12 mouse cellular contexts compared by ENCODE assay signal in genomic region chrX:20771666-20772065, GRCm38 (mm10). TPM values are rescaled to one million over a fixed set of nuclear protein-coding genes. Genes with fewer than 3 reads are reported as not detected.
DNase-seq lines count a peak whose midpoint lies in the region; ATAC-seq and TF ChIP-seq lines count a peak whose summit lies in the region.
"Had no signal": no experiment of that assay in that cellular context is flagged by ENCODE, and none has a peak within 500 bp of the region (broad histone marks: within the 10 kb centered on the region; RNA-seq: fewer than 3 reads in every experiment).

No protein-coding gene starts in this region.

- no peak overlapping the region for H3K4me3 ChIP-seq in ES-E14 (ENCODE audit: insufficient read depth in 1 of 2, low read depth in 1 of 2, low read length in 2 of 2, poor library complexity in 1 of 2, severe bottlenecking in 1 of 2)
- no peak overlapping the region for H3K4me3 ChIP-seq in neural tube, embryonic 15.5 days (replicated peaks)
- H3K4me3 ChIP-seq in intestine, postnatal 0 days (ENCODE audit: low read depth, low read length) = no peak overlapping the region
- H3K4me3 ChIP-seq: forebrain, embryonic 15.5 days; left cerebral cortex, adult 2 months; megakaryocyte, embryonic 14.5 days had no signal

- no peak for TF ChIP-seq CTCF in intestine, postnatal 0 days (IDR thresholded peaks at IDR 0.05; ENCODE audit: low read depth)

- 67% methylated on average over 2 of the region's 2 CpGs for WGBS in neural tube, embryonic 15.5 days
- 45% methylated on average over 2 of the region's 2 CpGs for WGBS in intestine, postnatal 0 days

- peak; percentile 2 for DNase-seq in cerebellum, adult 9-11 months
- no peak for DNase-seq in cerebellum, adult 18-20 months
- DNase-seq in A20 (ENCODE audit: low read depth, low spot score) = peak; percentile 32
- DNase-seq in ES-E14 (ENCODE audit: low read depth, low spot score) = no peak
- DNase-seq in adrenal gland, adult 18-20 months (ENCODE audit: low spot score in 2 of 2) = no peak

- H3K9ac ChIP-seq in ES-E14 (ENCODE audit: insufficient read depth, low read depth, low read length, poor library complexity, severe bottlenecking) = no peak overlapping the region
- H3K9ac ChIP-seq in neural tube, embryonic 15.5 days (replicated peaks) = no peak overlapping the region
- no peak overlapping the region for H3K9ac ChIP-seq in intestine, postnatal 0 days (ENCODE audit: low read depth, low read length)
- H3K9ac ChIP-seq: forebrain, embryonic 15.5 days had no signal

- in situ Hi-C loops in ES-E14 (cut with MboI; ENCODE audit: low sequenced_read_pairs in 2 of 2, unreplicated experiment in 2 of 2) = no loop called here

- H3K27me3 ChIP-seq in neural tube, embryonic 15.5 days (replicated peaks) = no peaks in the 10 kb centered on the region
- H3K27me3 ChIP-seq in intestine, postnatal 0 days (replicated peaks; ENCODE audit: control insufficient read depth, insufficient read depth, low read length) = no peaks in the 10 kb centered on the region
- H3K27me3 ChIP-seq: forebrain, embryonic 15.5 days had no signal

- peak overlapping the region; percentile 70; the same call in 1 of the 2 replicates for H3K27ac ChIP-seq in ES-E14 (ENCODE audit: insufficient read depth, low read depth, low read length, poor library complexity, severe bottlenecking)
- H3K27ac ChIP-seq in neural tube, embryonic 15.5 days (replicated peaks) = no peak overlapping the region
- H3K27ac ChIP-seq in intestine, postnatal 0 days (ENCODE audit: low read depth, low read length) = no peak overlapping the region
- H3K27ac ChIP-seq: forebrain, embryonic 15.5 days; left cerebral cortex, adult 2 months had no signal

- H3K36me3 ChIP-seq in ES-E14 (ENCODE audit: control insufficient read depth, insufficient read depth, low read length, poor library complexity, severe bottlenecking) = no peaks in the 10 kb centered on the region
- no peaks in the 10 kb centered on the region for H3K36me3 ChIP-seq in neural tube, embryonic 15.5 days
- H3K36me3 ChIP-seq in intestine, postnatal 0 days (ENCODE audit: control insufficient read depth, insufficient read depth) = no peaks in the 10 kb centered on the region
- H3K36me3 ChIP-seq: forebrain, embryonic 15.5 days had no signal

- no peak overlapping the region for H3K4me2 ChIP-seq in neural tube, embryonic 15.5 days
- no peak overlapping the region for H3K4me2 ChIP-seq in intestine, postnatal 0 days (replicated peaks; ENCODE audit: low read depth)
- H3K4me2 ChIP-seq: forebrain, embryonic 15.5 days; heart, embryonic 11.5 days had no signal

- peak; percentile 36 for ATAC-seq in inflammation-experienced regulatory T-cells, adult 6 months
- no peak for ATAC-seq in neural tube, embryonic 15.5 days (ENCODE audit: low FRiP score)
- ATAC-seq in intestine, postnatal 0 days = no peak

- H3K9me3 ChIP-seq in ES-E14 (ENCODE audit: control insufficient read depth, insufficient read depth, low read depth, low read length) = no peaks in the 10 kb centered on the region
- no peaks in the 10 kb centered on the region for H3K9me3 ChIP-seq in neural tube, embryonic 15.5 days (replicated peaks)
- H3K9me3 ChIP-seq in intestine, postnatal 0 days (ENCODE audit: control insufficient read depth) = no peaks in the 10 kb centered on the region
- H3K9me3 ChIP-seq: forebrain, embryonic 15.5 days had no signal

- 0 out of 4 replicates have a peak, but pooled peaks cover 0 to 3% of the 10 kb centered on the region in 2 experiments for H3K4me1 ChIP-seq in ES-E14 (ENCODE audit: control insufficient read depth in 2 of 2, insufficient read depth in 2 of 2, low read length in 2 of 2, poor library complexity in 1 of 2)
- H3K4me1 ChIP-seq in neural tube, embryonic 15.5 days = no peaks in the 10 kb centered on the region
- H3K4me1 ChIP-seq in intestine, postnatal 0 days (replicated peaks; ENCODE audit: control insufficient read depth, insufficient read depth, low read length) = no peaks in the 10 kb centered on the region
- H3K4me1 ChIP-seq: forebrain, embryonic 15.5 days had no signal

TF ChIP-seq in ES-E14, 5 proteins besides CTCF, POLR2A, EP300 and RAD21:
- TF ChIP-seq ZNF384 (IDR thresholded peaks at IDR 0.05; ENCODE audit: low read depth, low read length) (no peak), ZC3H11A (IDR thresholded peaks at IDR 0.05; ENCODE audit: borderline replicate concordance, low read depth, low read length) (no peak), CHD2 (IDR thresholded peaks at IDR 0.05; ENCODE audit: low read depth, low read length) (no peak), HCFC1 (IDR thresholded peaks at IDR 0.05; ENCODE audit: borderline replicate concordance, insufficient read depth, low read length) (no peak), MAFK (IDR thresholded peaks at IDR 0.05; ENCODE audit: insufficient read depth, low read depth, low read length) (no peak)

RNA-seq across cellular contexts. Expression of gene Araf, which starts 25.9 kb away (rescaled TPM):
- total RNA-seq in ES-E14 (2012; rRNA removed) = 81.8 and 93.1 TPM in 2 replicates
- polyA plus RNA-seq in inflammation-experienced regulatory T-cells, adult 6 months (2017; shearing (Covaris generic)) = 100 to 1,000 TPM in 2 of 3 experiments, 10 to 100 TPM in 1; 99.1 to 180 (median 137) TPM
- polyA plus RNA-seq in neural tube, embryonic 15.5 days (2015; fragmentation: Nextera tagmentation; extraction: Ambion mirVana) = 352 and 406 TPM in 2 replicates
- 100 to 1,000 TPM; 108 to 123 TPM for total RNA-seq in adrenal gland, adult 18-20 months (2021)
- 67.0 and 69.2 TPM in 2 replicates for polyA plus RNA-seq in intestine, postnatal 0 days (2015; fragmentation: Nextera tagmentation; extraction: Ambion mirVana)

Comparison
In these comparisons a context has a peak if more than half of its experiments do, and no peak if none do; other contexts are left out.
1. DNase-seq: peak in cerebellum, adult 9-11 months (single experiment) and A20 (single experiment); none in cerebellum, adult 18-20 months (0 of 2), ES-E14 (single experiment) and adrenal gland, adult 18-20 months (0 of 2).